Mouse (Mus musculus) frontal cortex, adult (tissue): ENCODE data around the gene Snx33.

Experiments used
- ATAC-seq: cut with Nextera tagmentation; 2 replicates; pipeline ENCODE4 v1.9.2; 2017; ENCODE audit warnings: mild to moderate bottlenecking, moderate library complexity, mixed read lengths; ENCODE audit not compliant: low TSS enrichment

Snx33 gene

DNA sequence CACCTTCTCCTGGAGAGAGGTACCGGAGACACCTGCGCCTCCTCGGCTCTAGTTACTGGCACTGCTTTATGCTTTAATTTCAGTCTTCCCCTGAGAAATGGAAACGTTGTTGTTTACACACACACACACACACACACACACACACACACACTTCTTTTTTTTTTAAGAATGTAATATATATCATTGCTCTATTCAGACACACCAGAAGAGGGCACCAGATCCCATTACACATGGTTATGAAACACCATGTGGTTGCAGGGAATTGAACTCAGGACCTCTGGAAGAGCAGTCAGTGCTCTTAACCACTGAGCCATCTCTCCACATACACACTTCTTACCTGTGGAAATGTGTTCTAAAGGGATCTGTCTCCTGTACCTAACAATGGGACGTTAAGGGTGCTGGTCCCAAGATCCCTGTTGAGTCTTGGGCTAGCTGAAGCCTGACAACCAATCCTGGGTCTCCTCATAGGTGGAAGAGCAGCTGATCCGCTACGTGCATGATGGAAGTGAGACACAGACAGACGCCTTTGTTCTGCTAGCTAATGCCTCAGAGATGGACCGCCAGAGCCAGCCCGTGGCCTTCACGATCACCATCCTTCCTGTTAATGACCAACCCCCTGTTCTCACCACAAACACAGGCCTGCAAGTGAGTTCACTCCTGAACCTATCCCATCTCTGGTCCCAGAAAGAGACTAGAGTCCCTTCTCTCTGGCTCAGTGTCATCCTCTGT lies 37.5 kb downstream of the Snx33 start:
- ATAC-seq = no peak

DNA sequence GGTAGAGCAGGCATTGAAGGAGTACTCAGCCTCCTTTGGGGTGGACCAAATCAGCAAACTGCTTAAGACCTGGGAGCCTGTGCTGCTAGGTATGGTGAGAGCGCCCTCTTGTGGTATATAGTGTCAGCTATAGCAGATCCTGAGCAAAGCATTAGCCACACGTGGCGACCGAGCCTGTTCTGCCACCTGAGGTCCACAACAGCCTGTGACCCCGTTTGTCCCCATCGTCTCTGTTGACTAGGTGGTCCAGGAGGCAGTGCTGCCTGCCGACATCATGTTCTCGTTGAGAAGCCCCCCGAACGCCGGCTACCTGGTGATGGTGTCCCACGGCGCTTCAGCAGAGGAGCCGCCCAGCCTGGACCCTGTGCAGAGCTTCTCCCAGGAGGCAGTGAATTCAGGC lies 38.4 kb downstream of the Snx33 start:
- ATAC-seq = peak; percentile 83

- no peak for ATAC-seq
Measured at GRCm38 (mm10) chr9:56887581-56887980, 40.6 kb downstream of the Snx33 start.

GRCm38 (mm10) chr9:56886601-56887000 lies 41.6 kb downstream of the Snx33 start:
- ATAC-seq = no peak

GRCm38 (mm10) chr9:56886113-56886512 lies 42.1 kb downstream of the Snx33 start:
- ATAC-seq = no peak

DNA sequence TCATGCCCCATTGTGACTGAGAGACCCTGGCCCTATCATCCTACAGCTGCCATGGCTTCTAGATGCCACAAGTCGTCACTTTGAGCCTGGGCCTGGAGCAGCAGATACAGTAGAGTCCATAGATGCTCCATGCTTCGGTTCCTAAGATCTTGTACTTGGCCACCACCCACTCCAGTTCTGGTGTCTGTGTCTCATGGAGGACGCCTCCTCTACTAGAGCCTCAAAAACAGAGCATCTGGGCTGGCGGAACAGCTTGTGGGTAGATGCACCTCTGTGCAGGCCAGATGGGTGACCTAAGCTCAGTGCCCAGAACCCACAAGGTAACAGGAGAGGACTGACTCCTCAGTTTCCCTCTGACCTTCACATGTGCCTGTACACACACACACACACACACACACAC lies 43.8 kb downstream of the Snx33 start:
- ATAC-seq = peak; percentile 84

GRCm38 (mm10) chr9:56883470-56883869 lies 44.7 kb downstream of the Snx33 start:
- no peak for ATAC-seq

DNA sequence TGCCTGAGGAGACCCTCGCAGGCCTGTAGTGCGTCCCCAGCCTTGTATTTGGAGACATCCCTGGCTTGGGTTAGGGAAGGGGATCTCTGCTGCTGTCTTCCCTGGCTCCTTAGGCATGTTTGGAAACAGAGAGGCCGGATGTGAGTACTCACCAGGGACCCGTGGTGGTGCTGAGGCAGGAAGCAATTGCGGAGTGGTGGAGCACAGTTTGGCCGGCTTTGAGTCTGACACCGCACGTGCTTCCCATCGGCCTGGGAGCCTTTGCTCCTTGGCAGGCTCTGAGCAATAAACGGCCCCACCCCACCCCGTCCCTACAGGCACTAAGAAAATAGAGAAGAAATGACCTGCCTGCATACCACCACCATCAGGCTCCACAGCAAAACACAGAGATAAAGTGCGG lies 45.4 kb downstream of the Snx33 start:
- no peak for ATAC-seq

- no peak for ATAC-seq
Measured at GRCm38 (mm10) chr9:56882283-56882682, 45.9 kb downstream of the Snx33 start.

DNA sequence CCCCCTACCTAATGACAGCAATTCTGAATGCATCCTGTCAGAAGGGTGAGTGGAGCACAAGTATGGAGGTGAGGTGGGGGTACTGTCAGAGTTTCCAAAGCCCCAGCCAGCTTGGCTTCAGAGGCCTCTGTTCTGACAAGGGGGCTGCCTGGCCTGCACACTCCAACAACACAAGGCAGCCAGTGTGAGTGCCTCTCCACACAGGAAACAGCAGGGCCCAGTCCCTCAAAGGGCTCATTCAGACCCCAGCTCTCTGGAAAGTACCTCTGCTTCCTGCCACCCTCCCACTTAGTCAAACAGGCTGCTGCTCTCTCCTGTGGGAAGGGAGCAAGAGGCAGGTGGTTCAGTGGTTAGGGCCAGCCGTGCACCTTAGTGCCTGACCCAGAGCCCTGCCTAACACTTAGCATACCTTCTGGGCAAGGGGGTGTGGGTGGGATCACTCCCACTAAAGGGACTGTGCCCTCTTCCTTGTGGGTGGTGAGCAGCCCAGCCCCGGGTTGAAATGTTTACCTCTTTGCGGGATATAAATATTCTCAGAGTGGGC lies 46.6 kb downstream of the Snx33 start:
- ATAC-seq = no peak

DNA sequence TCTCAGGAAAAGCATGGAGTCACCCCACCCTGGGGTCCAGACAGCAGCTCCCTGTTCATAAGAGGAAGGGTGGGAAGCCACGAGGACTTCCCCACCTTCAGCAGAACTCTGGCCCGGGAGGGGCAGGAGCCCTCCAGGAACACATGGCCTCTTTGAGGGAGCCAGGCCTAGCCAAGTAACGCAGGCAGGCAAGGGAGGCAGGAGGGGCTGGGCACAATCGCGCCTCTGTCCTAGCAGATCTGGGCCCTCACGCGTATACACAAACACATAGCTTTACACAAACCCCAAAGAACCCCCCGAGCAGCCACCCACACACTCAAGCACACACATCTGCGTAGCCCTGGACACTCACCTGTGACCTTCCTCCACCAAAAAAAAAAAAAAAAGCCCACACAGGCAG lies 47.4 kb downstream of the Snx33 start:
- no peak for ATAC-seq

DNA sequence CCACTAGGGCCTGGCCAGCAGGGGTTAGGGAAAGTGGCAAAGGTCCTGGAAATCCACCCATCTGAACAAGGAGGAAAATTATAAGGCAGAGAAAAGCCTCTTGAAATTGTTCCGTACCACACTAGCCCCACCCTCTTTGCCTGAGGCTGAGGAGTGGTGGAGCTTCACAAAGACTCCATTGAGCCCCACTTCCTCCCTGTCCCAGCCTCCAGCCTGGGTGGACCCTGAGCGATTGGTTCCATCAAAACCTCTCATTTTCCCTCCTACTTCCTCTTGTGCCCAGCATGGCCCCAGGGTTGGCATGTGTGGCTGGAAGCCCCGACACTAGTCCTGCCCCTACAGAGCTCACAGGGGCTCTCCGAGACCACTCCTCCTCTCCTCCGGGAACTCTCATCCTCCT lies 50.9 kb downstream of the Snx33 start:
- ATAC-seq = no peak

- ATAC-seq = no peak
Measured at GRCm38 (mm10) chr9:56876784-56877183, 51.4 kb downstream of the Snx33 start.

DNA sequence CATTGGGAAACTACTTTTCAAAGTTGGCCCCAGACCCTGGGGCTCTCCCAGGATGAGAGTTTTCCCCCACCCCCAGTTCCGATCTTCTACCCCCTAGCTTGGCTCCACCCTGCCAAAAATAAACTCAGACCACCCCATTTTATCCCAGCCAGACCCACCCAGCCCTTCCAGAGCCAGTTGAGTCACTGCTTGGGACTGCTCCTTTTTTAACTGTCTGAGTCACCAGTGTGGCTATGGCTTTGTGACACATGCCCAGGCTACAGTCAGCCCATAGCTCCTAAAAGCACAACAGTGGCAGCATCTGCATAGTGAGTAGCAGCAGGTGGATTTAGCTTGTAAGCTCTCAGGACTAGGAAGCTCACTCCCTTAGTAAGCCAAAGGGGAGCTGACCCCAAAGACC lies 55.1 kb downstream of the Snx33 start:
- ATAC-seq = no peak

DNA sequence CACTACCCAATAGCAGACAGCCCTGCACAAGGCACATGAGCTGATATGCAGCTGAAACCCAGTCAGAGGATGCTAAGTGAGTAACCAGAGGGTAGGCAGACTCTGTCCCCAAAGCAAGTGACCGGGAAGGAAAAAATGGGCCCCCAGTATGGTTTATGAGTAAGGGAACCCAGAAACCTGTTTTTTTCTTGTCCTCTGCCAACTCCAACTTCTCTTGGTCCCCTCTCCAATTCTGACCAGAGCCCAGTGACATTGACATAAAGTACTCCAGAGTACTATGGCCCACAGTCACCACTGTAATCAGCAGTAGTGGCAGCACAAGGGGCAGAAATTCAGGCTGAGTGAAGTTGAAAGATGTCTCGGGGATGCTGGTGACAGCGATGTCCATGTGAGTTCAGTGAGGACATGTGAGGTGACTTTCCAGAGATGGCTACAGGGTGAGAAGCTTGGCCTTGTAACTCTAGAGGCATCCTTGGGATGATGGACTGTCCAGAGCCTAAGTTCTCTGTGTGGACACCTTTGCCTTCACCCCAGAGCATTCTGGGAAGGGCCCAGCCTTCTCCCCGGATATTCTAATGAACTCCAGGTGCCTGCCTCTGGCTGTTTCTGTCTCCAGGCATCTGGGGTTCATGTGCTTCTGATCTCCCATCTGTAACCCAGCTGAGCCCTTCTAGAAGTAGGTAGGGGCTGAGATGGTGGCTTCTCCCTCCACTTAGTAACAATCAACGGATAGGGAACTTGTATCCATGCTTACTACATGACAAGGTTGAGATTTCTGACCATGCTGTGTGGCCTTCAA lies 55.9 kb downstream of the Snx33 start:
- no peak for ATAC-seq

GRCm38 (mm10) chr9:56871191-56871590 lies 57.0 kb downstream of the Snx33 start:
- ATAC-seq = no peak

DNA sequence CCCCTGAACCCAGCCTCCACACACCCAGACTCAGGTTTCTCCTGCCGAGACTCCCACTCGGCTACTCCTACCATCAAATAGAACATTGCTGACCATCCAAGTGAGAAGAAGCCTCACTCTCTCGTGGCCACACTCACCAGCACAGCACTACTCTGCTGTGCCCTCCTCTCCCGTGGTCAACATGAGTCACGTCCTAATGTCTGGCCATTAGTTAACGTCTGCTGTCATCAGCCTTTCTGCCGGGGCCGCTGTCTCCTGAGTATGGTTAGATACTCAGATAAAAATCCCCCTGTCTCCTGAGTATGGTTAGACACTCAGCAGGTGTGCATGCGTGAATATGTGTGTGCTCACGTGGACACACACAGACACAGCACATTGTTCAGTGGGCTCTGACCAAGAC lies 57.4 kb downstream of the Snx33 start:
- ATAC-seq = no peak

DNA sequence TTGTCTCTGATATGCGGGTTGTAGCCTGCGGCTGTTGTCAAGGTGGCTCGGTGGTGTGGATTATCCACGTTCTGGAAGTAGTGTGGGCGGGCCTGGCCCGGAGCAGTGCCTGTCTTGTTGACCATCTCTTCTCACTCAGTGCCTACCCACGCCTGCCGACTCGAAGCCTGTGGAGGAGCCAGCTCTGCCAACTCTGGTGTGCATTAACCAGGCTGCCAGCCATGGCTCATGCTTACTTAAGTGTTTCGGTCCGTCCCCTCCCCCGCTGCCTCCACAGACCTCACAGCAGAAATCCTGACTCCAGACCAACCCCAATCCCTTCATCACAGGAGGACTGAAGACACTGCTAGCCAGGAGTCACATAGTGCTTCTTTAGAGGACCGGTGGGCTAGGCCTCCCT lies 58.6 kb downstream of the Snx33 start:
- ATAC-seq = peak; percentile 84

DNA sequence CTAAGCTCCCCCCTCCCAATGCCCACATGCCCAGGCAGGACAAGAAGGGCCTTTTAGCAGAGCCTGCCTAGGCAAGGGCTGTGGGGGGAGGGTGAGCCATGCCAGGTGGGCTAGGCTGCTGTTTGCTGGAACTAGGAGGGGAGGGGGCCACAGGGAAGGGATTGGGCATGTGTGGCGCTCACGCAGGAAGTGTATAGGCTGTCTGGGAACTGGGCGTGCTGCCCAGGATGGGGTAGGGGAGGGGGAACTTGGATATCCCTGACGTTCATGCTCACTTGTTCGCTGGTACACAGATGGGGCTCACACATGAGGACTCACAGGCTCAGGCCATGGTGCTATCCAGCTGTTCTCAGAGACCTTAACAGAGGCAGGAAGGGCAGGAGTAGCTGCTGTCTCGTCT lies 59.9 kb downstream of the Snx33 start:
- no peak for ATAC-seq
